Mouse (Mus musculus): Measurements from ENCODE around the gene Ccdc82.

Gene Ccdc82

GRCm38 (mm10) chr9:13300041-13300441 is 53.3 kb downstream of the Ccdc82 start:
- DNase-seq, result peak; percentile 54

DNA sequence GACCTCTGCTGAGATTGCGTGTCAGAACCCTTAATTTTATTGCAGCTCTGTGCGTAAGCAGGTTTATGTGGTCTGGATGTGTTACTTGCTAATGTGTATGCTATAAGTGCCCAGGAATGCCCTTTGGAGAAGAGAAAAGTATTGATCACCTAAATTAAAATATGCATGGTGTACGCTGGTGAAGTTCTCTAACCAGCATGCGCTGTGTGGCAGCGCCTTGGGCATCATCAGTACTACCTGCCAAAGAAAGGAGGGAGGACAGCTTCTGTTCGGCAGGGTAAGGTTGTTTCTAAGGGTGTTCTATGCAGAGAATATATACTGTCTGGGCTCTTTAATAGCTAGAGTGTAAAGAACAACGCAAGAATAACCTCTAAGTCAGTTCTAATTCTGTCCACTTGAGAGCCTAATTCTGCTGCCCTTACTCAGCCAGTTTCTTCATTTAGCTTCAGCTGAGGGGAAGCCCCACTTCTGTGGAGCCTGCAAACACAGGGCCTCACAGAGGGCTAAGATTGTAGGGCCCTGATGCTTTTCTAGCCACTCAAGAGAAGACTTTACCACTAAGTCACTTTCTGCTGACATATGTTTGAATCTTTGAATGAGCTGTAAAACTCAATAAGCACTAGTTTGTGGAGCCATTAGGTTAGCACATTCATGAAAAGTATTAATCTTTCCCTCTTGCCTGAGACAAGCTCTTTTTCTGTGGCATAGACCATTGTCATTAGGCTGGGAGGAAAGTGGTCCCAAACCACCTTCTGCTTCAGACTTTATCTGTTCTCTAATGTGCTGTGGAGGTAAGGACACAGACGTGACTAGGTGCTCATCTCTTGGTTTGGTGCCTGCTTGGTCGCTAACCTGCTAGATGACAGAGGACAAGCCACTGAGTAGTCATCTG is 54.4 kb downstream of the Ccdc82 start:
- DNase-seq, result no peak

DNA sequence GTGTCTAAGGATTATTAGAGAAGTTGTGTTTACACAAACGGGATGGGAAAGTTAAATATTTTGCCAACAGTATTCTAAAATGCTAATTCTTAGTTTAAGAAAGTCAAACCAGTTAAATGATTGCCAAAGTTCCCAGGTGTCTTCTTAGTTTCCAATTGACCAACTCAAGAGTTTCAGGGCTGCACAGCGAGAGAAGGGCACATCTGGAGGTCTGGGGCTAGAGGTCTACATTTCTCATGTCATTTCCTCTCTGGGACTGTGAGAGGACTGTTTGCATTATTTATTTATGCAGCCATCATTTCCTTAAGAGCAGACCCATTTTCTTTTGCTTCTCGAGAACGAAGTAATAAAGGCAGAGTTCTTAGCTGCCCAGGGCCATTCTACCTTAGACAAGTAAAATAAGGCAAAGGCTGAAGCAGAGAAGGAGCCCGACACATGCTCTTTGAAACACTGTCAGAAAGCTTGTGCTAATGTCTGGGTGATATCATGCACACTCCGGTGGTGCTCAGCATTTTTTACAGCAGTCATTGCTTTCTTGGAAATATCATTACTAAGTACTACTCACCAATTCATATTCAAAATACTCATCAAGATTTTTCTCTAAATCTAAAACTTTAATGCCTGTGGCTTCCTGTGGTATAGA is 55.5 kb downstream of the Ccdc82 start:
- no peak for DNase-seq

- DNase-seq, result no peak
These were observed 56.5 kb downstream of the Ccdc82 start for GRCm38 (mm10) chr9:13303099-13303771.

GRCm38 (mm10) chr9:13303976-13304375 is 57.2 kb downstream of the Ccdc82 start:
- DNase-seq, result peak; percentile 84

GRCm38 (mm10) chr9:13306471-13306870 is 59.7 kb downstream of the Ccdc82 start:
- DNase-seq, result no peak

GRCm38 (mm10) chr9:13307226-13307625 is 60.5 kb downstream of the Ccdc82 start:
- DNase-seq, result no peak

- no peak for DNase-seq
These were observed 62.0 kb downstream of the Ccdc82 start for GRCm38 (mm10) chr9:13308718-13309117.

GRCm38 (mm10) chr9:13309807-13310206 is 63.1 kb downstream of the Ccdc82 start:
- no peak for DNase-seq

DNA sequence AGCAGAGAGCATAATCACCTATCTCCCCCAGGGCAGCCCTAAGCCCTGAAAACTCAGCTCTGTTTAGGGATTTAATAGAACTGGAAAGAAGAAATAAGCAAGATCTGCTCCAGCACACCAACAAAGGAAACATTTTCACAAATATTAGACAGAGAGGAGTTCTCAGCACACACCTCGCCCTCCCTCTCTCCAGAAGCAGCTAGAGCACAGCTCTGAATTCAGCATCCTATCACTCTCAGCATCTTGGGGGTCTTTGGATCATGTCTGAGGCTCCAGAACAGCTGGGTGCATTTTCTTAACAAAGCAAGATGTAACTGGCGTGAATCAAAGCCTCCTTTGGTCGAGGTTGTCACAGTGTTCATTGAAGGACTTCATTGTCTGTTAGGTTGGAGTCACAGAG is 63.5 kb downstream of the Ccdc82 start:
- no peak for DNase-seq

DNA sequence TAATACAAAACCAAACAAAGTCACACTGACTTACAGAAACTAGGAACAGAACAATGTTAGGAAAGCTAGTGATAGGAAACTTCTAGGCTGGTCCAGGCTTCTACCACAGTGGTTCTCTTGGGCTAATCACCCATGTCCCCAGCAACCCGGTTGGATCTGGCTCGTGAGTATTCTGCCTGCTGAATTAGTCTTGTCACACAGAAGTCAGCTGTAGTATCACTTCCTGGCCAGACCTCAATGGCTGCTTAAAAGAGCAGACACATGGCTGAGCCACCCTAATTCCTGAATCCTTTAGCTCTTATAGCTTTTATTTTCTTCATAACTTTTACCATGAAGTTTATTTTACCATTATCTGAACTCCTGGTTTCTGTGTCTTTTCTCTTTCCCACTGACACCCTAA is 64.3 kb downstream of the Ccdc82 start:
- DNase-seq, result no peak

DNA sequence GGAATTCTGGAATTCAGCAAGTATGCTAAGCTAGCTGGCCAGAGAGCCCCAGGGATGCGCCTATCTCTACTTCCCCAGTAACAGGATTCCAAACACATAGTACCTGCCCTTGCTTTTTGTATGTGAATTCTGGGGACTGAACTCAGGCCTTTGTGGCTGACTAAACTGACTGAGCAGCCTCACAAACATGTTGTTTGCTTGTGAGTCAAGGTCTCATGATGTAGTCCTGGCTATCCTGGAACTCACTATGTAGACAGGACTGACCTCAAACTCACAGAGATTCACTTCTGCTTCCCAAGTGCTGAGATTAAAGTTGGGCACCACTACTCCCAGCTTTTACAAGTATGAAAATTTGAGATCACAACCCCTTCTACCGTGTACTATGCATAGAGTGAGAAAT is 67.2 kb downstream of the Ccdc82 start:
- DNase-seq, result no peak

DNA sequence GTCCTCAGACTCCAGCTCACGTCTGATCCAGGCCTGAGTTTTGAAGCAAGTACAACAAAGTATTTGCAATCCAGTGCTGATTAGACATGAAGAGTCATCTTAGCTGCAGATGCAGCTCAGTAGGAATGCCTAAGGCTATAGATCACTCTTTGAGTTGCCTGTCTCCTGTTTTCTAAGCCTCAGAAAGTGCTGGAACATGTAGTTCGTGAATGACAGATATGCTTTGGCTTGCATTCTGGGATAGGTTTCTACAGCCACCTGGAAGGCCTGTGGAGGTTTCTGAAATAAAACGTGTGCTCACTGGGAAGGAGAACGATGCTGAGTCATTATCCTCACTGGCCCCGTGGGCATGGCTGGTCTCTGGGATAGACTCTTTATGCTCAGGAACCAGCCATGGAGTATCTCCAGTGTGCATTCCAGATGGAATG is 67.8 kb downstream of the Ccdc82 start:
- DNase-seq, result no peak

DNA sequence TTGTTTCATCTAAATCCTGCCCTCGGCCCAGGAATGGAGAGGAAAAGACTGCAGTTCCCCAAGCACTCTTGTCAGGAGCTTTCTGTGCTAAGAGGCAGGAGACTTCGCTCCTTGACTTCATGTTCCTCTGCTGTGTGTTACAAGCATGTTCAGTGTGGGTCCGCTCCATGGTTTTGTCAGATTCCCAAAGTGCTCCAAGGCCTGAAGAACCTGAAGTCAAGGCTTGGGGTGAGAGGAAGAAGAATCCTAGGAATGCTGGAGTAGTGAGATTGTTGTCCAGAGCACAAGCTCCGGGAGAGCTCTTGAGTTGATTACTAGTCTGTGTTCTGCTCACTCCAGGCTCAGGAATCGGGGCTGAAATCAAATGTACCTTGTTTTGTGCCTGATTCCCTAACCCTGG is 68.6 kb downstream of the Ccdc82 start:
- DNase-seq, result peak; percentile 37

DNA sequence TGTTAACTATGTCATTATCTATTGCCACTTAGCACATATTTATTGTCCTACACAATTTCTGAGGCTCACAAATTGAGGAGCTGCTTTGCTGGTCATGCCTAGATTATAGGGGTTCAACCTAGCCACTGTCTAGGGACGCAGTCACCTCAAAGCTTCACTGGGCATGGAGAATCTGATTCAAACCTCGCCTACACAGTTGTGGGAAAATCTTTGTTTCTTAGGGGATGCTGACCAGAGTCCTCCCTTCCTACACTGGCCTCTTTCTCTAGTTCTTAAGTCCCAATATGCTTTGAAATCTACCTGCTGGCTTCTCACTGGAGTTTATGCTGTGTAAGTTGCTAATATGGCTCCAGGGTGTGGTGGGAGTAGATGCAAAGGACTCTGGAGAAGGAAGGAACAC is 72.8 kb downstream of the Ccdc82 start:
- DNase-seq, result no peak

DNA sequence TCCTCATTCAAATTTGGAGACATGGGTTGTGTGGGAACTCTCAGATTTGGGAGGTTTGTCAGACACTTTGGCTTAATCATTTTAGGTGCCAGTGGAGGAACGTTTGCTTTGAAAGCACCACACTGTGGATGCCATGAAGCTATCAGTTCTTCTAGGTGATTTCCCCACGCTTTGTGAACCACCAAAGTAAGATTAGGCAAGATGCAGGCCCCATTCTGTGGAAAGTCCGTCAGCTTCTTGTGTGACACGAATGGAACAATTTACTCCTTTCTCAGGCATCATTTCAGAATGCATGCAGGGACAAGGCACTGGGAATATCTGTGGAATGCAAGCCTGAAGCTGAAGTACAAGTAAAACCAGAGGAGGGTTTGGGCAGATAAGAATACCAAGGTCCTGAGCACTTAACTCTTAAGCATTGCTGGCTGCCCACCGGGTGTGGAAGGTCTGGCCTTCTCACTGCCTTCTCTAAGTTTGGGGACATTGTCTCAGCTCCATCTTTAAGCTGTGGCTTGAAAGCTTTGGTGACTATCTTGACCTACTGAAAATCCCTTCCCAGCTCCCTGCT is 74.1 kb downstream of the Ccdc82 start:
- DNase-seq, result no peak

GRCm38 (mm10) chr9:13323074-13323473 is 76.3 kb downstream of the Ccdc82 start:
- DNase-seq, result no peak

- peak; percentile 76 for DNase-seq
These were observed 76.9 kb downstream of the Ccdc82 start for GRCm38 (mm10) chr9:13323612-13324011.
